Mouse (Mus musculus): ENCODE data around the gene Hist1h2bg.
A peak's percentile ranks its signal among the peaks of the same experiment; 100 is the strongest.
"Not testable (repeated sequence)": the region's sequence is repeated elsewhere in the genome, so short reads cannot be mapped to it uniquely, and the experiment has no call there.

The Hist1h2bg gene

GRCm38 (mm10) chr13:23584331-23584730, 13.1 kb downstream of the Hist1h2bg start:
- DNase-seq (ENCODE audit: low spot score): peak; percentile 56

DNA sequence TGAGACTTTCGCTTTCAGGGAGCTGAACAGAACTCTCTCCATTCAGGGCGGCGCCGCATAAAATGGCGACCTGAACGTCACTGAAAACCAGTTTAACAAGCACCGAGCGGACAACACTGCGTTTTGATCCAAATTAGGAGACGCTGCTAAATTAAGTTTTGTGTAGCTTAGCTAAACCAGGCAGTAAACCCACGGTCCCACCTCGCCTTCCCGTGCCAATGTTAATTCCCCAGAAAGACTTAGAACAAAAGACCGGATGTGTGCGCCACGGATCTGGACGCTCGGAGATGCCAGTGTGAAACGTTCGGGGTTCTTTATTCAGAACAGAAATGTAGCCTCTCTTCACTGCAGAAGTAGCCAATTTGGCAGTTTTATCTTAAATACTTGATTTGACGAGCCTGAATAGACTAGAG, 13.8 kb downstream of the Hist1h2bg start:
- peak; percentile 87 for DNase-seq (ENCODE audit: low spot score)

GRCm38 (mm10) chr13:23585442-23586098, 14.4 kb downstream of the Hist1h2bg start:
- peak; percentile 97 for DNase-seq (ENCODE audit: low spot score)

DNA sequence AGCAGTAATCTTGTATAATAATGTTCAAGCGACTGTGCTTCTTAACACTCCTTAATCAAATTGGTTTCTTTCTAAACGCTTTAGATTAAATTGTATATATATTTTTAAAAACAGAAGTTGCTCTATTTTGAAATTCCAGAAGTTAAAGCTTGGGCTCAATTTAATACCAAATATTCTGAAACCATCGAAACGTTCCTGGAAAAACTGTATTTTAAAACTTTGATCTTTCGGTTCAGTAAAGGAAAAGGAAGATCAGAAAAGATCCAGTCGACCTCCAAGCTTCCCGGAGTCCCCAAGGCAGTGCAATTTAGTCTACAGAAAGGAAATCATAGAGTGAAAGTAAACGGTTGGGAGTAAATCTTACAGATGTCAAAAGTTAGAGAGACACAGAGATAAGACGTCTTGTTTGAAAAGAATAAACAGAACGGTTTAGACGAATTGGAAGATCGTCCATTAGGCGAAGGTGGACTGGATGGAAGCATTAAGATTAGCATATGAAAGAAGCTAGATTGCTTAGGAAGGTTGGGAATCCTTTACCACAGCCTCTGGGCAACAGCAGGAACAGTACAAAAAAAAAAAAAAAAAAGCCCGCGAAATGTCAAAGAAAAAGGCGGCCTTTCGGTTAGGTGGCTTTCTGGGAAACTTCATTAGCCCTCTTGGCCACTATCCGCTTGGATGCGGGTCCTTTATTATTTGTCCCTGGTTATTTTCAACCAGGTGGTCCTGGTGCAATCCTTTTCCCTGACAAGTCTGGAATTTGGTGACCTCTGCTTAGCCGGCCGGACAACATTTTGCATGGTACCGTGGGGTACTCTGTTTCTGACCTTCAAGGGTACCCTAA, 15.1 kb downstream of the Hist1h2bg start:
- DNase-seq (ENCODE audit: low spot score): peak; percentile 63

GRCm38 (mm10) chr13:23586940-23587225, 15.7 kb downstream of the Hist1h2bg start:
- peak; percentile 38 for DNase-seq (ENCODE audit: low spot score)

GRCm38 (mm10) chr13:23591206-23591605, 20.0 kb downstream of the Hist1h2bg start:
- no peak for DNase-seq (ENCODE audit: low spot score)

- DNase-seq (ENCODE audit: low spot score): not testable (repeated sequence)
These were observed 20.7 kb downstream of the Hist1h2bg start for GRCm38 (mm10) chr13:23591886-23592285.

DNA sequence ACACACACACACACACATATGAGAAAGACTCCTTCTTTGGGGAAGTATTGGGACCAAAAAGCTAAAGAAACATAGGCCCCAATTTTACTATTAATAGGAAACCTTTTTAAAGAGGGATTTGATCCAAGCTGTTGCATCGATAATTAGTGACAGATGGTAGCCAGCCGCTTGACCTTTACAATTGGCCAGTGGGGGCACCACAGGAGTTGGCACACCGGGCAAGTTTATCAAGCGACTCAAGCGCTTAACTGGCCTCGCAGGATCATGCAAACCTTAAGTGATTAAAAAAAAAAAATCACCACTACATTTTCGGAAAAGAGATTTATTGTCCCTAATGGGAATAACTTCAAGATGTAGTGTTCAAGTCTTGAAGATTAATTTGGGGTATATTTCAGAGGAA, 21.4 kb downstream of the Hist1h2bg start:
- DNase-seq (ENCODE audit: low spot score): no peak

DNA sequence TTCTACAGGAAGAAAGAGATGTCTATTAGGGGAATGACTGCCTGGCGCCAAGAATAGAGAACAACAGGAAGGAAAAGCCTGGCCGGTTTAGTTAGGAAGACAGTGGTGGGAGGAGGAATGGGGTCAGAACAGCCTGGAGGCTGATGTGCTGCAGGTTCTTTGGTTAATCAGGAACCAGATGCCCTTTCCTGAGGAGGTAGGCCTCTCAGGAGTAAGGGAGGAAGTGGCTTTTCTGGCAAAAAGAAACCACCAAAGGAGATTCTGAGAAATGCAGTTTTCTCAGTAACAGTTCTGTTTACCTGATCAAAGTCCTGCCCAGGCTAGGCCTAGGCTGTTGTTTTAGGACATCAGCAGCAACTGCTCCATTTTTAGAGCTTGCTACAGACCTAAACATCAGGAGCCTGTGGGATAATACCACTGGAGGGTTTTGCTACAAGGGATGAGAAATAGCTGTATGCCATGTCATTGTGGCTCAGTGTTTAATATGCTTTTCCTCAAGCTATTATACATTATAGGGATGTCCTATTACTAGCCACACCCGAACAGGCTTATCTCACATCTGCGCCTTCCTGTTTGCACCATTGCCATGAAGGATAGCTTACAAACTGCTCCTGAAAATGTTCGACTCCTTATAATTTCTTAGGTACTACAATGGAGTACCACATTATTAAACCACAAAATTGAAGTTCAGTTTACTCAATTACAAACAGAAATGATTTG, 22.0 kb downstream of the Hist1h2bg start:
- peak; percentile 39 for DNase-seq (ENCODE audit: low spot score)

- DNase-seq (ENCODE audit: low spot score): no peak
These were observed 24.0 kb downstream of the Hist1h2bg start for GRCm38 (mm10) chr13:23595185-23595584.

GRCm38 (mm10) chr13:23595622-23596372, 24.6 kb downstream of the Hist1h2bg start:
- peak; percentile 68 for DNase-seq (ENCODE audit: low spot score)

GRCm38 (mm10) chr13:23597957-23598356, 26.8 kb downstream of the Hist1h2bg start:
- peak; percentile 90 for DNase-seq (ENCODE audit: low spot score)

GRCm38 (mm10) chr13:23603182-23603699, 32.0 kb downstream of the Hist1h2bg start:
- no peak for DNase-seq (ENCODE audit: low spot score)

- DNase-seq (ENCODE audit: low spot score): no peak
These were observed 33.3 kb downstream of the Hist1h2bg start for GRCm38 (mm10) chr13:23604452-23604851.

DNA sequence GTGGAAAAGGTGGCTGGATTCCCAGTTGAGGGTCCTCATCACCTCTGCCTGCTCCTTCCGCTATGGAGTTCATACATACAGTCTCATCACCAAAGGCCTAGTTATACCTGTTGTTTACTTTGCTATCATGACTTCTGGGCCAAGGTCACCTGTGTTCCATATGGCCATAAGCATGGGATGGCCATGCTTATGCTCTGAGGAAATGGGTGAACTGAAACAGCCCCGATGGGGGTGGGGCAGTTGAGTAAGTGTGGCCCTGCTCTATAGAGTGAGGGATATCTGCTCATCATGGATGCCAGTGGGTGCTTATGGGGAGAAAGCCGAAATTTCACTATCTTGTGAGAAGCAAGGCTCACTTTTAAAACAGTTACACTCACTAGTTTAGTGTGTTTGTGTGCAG, 33.9 kb downstream of the Hist1h2bg start:
- no peak for DNase-seq (ENCODE audit: low spot score)

DNA sequence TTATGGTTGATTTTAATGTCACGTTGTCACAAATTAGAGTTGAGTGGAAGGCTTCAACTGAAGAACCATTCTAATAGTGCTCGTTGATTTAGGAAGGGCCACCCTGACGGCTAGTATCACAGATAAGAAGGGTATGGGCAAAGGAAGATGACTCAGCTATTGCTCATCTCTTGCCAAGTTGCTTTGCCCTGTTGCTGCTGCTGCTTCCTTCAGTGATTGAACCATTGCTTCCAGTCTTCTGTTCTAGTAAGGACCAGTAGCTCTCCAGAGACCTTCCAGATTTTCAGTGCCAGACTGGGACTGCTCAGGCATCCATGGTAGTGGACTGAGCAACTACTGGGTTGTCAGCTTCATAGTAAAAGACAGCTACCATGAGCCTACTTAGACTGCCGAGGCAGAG, 38.0 kb downstream of the Hist1h2bg start:
- DNase-seq (ENCODE audit: low spot score): peak; percentile 67

- DNase-seq (ENCODE audit: low spot score): no peak
These were observed 38.6 kb downstream of the Hist1h2bg start for GRCm38 (mm10) chr13:23609844-23610243.

DNA sequence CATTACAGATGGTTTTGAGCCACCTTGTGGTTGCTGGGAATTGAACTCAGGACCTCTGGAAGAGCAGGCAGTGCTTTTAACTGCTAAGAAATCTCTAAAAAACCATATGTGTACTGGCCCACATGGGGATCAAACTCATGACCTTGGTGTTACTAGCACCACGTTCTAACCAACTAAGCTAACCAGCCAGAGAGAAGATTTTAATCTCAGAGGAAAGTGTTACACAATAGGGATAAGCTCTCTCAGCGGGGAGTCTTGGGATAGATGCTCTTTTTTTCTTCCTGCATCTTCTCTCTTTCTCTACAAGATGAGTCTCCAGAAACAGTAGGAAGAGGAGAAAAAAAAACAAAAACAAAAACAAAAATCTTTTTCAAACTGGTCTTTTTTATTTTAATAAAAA, 39.2 kb downstream of the Hist1h2bg start:
- DNase-seq (ENCODE audit: low spot score): no peak

GRCm38 (mm10) chr13:23611638-23612037, 40.4 kb downstream of the Hist1h2bg start:
- DNase-seq (ENCODE audit: low spot score): no peak

GRCm38 (mm10) chr13:23620056-23620732, 49.0 kb downstream of the Hist1h2bg start:
- no peak for DNase-seq (ENCODE audit: low spot score)
